Mouse (Mus musculus): ENCODE measurements around the gene Tmem132b.

The Tmem132b gene

DNA sequence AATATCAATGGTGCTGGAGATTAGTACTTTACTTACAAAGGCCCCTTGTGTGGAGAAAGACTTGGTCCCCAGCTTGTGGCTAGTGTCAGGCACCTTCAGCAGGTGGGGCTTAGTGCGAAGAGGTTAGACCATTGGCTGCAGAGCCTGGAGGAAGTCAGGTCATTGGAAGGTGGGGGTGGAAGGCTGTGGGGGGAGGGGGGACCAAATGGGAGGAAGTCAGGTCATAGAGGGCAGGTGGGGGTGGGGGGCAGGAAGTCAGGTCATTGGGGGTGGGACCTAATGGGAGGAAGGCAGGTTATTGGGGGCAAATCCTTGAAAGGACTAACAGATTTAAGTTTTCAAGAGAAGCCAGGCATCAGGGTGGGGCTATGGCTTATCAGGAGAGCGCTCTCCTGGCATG is 44.3 kb downstream of the Tmem132b start:
- in situ Hi-C loops (cut with MboI, MseI) = no loop called here

DNA sequence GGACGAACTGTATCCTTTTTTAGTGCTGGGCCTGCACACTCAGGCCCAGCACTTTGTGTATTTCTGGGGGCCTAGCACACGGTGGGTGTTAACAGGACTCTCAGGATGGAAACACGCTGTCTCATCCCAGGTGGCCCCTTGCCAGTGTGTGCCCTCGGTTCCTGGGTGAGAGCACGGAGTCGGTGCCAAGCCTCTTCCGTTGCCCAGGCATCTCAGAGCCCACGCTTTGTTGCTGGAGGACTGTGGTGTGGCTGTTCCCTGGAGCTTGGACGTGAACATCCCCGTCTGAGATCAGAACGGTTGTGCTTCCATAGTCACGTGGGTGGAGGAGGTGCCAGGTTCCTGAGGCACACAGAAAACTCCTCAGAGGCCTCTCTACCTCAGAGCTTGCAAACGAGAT is 47.1 kb downstream of the Tmem132b start:
- in situ Hi-C loops (cut with MboI, MseI) = no loop called here

GRCm38 (mm10) chr5:125579153-125579552 is 47.6 kb downstream of the Tmem132b start:
- in situ Hi-C loops (cut with MboI, MseI) = no loop called here

- in situ Hi-C loops (cut with MboI, MseI) = no loop called here
Measured at GRCm38 (mm10) chr5:125583298-125583697, 51.7 kb downstream of the Tmem132b start.

DNA sequence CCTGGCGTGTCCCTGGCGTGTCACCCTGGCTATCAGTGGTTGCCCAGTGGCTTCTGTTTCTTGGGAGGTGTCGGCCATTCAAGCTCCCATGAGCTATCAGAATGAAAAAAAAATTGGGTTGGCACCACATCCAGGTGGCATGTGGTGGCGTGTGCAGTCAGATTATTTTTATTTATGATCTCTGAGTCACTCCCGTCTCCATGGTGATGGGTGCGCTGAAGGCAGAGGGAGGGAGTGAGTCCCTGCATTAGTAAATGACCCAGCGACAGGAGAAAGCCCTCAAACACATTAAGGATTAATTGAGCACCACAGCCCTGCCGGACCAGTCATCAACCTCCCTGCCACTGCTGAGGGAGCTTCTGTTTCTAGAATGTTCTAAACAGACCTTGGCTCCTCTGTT is 52.3 kb downstream of the Tmem132b start:
- in situ Hi-C loops (cut with MboI, MseI) = no loop called here

GRCm38 (mm10) chr5:125585211-125585610 is 53.6 kb downstream of the Tmem132b start:
- in situ Hi-C loops (cut with MboI, MseI) = no loop called here

DNA sequence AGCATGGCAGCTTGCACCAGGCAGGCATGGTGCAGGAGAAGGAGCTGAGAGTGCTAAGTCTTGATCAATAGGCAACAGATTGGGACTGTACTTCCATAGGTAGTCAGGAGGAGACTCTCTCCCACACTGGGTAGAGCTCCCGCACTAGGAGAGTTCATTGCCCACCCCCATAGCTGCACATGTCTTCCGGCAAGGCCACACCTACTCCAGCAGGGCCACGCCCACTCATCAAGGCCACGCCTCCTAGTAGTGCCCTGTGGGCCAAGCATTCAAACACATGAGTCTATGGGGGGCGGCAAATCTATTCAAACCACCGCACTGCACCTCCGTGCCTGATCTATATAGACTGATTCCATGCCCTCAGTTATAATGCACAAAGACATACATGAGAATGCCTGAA is 56.6 kb downstream of the Tmem132b start:
- in situ Hi-C loops (cut with MboI, MseI) = no loop called here

GRCm38 (mm10) chr5:125588876-125589667 is 57.5 kb downstream of the Tmem132b start:
- in situ Hi-C loops (cut with MboI, MseI) = no loop called here

DNA sequence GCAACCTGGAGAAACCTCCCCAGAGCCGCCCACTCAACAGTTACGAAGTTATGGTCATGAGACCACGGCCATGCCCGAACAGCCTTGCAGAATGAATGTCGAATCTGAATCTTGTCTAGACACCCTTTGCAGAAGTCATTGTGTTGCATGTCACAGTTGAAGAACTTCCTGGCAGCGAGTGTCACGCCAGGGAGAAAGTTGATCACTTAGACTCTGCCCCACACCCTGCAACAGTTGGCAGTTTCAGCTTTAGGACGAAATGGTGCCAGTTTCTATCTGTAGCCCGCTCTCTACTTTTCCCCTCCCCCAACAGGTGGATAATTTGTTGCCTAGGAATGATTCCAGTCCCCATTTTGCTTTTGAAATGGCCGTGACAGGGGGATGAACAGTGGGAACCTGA is 66.5 kb downstream of the Tmem132b start:
- in situ Hi-C loops (cut with MboI, MseI) = no loop called here

GRCm38 (mm10) chr5:125607146-125607545 is 75.6 kb downstream of the Tmem132b start:
- in situ Hi-C loops (cut with MboI, MseI) = loop anchor here (25.0 kb wide), 1 partner anchor 1430 kb away; no protein-coding TSS in a partner anchor

DNA sequence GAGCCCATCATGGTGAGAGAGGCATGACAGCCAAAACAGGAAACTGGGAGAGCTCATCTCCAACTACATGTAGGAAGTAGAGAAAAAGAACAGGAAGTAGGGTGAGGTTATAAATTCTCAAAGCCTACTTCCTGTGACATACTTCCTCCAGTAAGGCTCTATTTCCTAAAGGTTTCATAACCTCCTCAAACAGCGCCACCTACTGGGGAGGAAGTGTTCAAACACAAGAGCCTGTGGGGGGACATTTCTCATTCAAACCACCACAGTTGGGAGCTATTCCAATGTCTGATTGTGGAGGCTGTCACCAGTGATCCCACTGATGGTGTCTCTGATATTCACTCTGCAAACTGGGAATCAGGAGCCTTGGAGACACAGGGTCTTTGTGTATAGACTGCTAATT is 78.4 kb downstream of the Tmem132b start:
- in situ Hi-C loops (cut with MboI, MseI) = loop anchor here (25.0 kb wide), 1 partner anchor 1427 kb away; no protein-coding TSS in a partner anchor

DNA sequence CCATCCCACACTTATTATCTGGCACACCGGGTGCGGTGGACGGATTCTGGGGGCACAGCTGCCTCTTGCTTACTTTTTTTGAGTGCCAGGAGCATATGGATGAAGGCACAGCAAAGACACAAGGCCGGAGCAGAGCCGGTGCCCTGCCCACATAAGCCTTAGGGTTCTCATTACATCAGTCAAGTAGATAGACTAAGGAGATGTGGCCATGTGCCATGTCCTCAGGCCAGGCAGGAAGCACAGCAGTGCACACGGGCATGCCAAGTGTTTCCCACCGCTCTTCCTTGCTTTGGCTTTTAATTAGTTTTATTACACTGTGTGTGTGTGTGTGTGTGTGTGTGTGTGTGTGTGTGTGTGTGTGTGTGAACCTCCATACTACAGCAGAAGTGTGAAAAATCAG is 80.9 kb downstream of the Tmem132b start:
- in situ Hi-C loops (cut with MboI, MseI) = loop anchor here (25.0 kb wide), 1 partner anchor 1425 kb away; no protein-coding TSS in a partner anchor

GRCm38 (mm10) chr5:125613136-125613535 is 81.6 kb downstream of the Tmem132b start:
- in situ Hi-C loops (cut with MboI, MseI) = loop anchor here (25.0 kb wide), 1 partner anchor 1424 kb away; no protein-coding TSS in a partner anchor

DNA sequence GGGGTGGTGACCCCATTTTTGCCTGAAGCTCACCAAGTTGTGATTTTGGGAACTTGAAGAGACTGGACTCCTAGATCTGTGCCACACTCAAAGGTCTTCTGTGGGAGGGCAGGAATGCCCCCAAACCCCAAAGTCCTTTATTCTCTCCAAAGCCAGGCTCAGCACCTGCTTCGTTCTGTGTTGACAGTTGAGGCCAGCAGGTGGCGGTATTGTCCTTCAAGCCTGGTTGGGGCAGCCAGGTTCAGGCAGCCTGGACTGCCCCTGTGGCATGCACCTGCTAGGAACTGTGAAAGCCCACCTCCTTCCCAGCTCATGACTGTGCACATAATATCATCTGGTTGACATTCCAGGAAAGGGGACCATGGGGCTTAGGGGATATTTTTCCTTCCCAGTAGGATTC is 82.8 kb downstream of the Tmem132b start:
- in situ Hi-C loops (cut with MboI, MseI) = loop anchor here (25.0 kb wide), 1 partner anchor 1423 kb away; no protein-coding TSS in a partner anchor

GRCm38 (mm10) chr5:125617050-125617449 is 85.5 kb downstream of the Tmem132b start:
- in situ Hi-C loops (cut with MboI, MseI) = loop anchor here (25.0 kb wide), 1 partner anchor 1420 kb away; no protein-coding TSS in a partner anchor

- in situ Hi-C loops (cut with MboI, MseI) = no loop called here
Measured at GRCm38 (mm10) chr5:125627816-125628348, 96.3 kb downstream of the Tmem132b start.

- in situ Hi-C loops (cut with MboI, MseI) = no loop called here
Measured at GRCm38 (mm10) chr5:125634666-125635065, 103.1 kb downstream of the Tmem132b start.

DNA sequence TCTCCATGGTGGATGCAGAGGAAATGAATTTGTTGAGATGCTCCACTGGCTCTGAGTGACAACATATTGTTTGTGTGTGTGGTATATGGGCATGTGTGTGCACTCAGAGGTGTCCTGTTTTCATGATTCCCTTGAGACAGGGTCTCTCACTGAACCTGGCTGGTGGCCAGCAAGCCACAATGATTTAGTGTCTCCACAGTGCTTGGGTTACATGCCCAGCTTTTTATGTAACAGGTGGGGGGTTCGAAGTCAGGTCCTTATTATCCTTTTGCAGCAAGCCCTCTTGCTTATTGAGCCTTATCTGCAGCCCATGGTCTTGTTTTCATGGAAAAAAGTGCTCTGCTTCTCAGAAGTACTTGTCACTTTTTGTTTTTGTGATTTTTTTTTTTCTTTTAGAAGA is 109.4 kb downstream of the Tmem132b start:
- in situ Hi-C loops (cut with MboI, MseI) = no loop called here

GRCm38 (mm10) chr5:125641531-125642147 is 110.1 kb downstream of the Tmem132b start:
- in situ Hi-C loops (cut with MboI, MseI) = no loop called here

DNA sequence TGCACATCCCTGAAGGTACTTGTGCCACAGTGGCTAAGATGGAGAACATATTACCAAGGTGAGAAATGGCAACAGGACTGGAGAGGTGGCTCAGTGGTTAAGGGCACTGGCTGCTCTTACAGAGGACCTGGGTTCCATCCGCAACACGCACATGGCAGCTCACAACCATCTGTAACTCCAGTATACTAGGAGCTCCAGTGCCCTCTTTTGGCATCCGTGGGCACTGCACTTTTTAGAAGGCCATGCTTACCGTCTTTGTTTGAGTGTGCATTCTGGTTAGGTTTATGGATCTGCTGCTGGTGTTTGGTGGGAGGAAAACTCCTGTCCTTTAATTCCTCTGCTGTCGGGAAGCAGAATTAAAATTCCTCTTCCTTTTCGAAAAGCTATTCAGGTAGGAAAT is 116.7 kb downstream of the Tmem132b start:
- in situ Hi-C loops (cut with MboI, MseI) = no loop called here

DNA sequence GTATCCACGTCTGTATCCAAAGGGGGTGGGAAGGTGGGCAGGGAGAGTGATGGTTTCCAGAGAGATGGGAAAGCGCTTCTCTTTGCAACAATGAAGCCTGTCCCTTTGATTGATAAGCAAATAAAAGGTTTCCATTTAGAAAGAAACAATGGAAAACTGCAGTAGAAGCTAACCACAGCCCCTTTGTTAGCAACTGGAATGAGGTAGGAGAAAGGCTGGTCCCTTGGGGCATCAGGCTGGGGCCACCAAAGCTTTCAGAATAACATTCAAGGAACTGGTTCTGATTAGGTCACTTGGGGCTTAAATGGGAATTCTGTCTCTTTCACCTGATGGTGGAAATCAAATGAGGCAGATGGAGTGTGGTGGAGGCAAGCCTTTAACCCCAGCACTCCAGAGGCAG is 118.4 kb downstream of the Tmem132b start:
- in situ Hi-C loops (cut with MboI, MseI) = no loop called here

- in situ Hi-C loops (cut with MboI, MseI) = no loop called here
Measured at GRCm38 (mm10) chr5:125658101-125658500, 126.5 kb downstream of the Tmem132b start.
